Mouse (Mus musculus): Measurements from ENCODE around the gene Esr1. TPM values are rescaled to one million over a fixed set of nuclear protein-coding genes. Genes with fewer than 3 reads are reported as not detected.
"Not testable (repeated sequence)": the region's sequence is repeated elsewhere in the genome, so short reads cannot be mapped to it uniquely, and the experiment has no call there.

Gene Esr1
- polyA plus RNA-seq, 1 experiment from 2014 or later: 0.77 TPM

DNA sequence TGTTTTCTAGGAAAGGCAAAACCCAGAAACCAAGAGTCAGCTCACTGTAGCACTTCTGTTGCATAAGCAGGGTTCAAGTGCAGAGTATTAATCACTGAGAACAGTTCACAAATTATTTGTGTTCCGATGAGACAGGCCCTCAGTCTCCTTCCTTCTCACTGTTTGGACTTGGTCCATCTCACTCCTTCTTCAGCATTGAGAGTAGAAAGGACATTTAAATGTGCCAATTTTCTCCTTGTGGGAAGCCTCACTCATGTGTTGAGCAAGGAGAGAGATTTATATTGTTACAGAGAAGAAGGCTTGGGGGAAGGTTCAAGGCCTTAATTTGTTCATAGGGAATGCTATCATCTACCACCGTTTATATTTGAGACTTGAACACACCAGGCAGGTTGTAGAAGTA is 6.6 kb downstream of the Esr1 start:
- H3K4me1 ChIP-seq (replicated peaks; ENCODE audit: control insufficient read depth, insufficient read depth, low read length): no peaks in the 10 kb centered on the region
- no peak overlapping the region for H3K27ac ChIP-seq (ENCODE audit: low read depth, low read length)
- H3K4me2 ChIP-seq (replicated peaks; ENCODE audit: low read depth): no peak overlapping the region
- no peaks in the 10 kb centered on the region for H3K9me3 ChIP-seq (ENCODE audit: control insufficient read depth)
- H3K27me3 ChIP-seq (replicated peaks; ENCODE audit: control insufficient read depth, insufficient read depth, low read length): no peaks in the 10 kb centered on the region
- H3K9ac ChIP-seq (ENCODE audit: low read depth, low read length): no peak overlapping the region
- ATAC-seq: no peak
- no peak overlapping the region for H3K4me3 ChIP-seq (ENCODE audit: low read depth, low read length)
- TF ChIP-seq CTCF (IDR thresholded peaks at IDR 0.05; ENCODE audit: low read depth): no peak
- H3K36me3 ChIP-seq (ENCODE audit: control insufficient read depth, insufficient read depth): no peaks in the 10 kb centered on the region
- 46% methylated on average over 2 of the region's 2 CpGs for WGBS

DNA sequence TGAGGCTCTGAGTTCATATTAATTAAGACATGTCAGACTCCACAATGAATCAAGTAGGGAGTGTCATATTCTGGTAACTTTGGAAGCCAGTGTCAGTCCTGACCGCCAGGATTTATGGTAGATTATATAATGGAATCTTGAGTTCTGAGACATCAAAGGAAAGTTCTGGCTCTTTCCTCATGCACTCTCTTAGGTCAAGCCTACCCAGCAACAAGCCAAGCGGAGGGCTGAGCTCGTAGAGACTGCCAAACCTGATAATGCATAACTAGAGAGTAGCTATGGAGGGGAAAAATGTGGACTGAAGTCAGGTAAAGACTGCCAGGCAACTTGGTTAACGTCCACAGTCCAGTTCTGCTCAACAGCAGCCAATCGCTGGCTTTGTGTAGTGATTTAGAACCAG is 7.3 kb downstream of the Esr1 start:
- no peak for TF ChIP-seq CTCF (IDR thresholded peaks at IDR 0.05; ENCODE audit: low read depth)
- Histone ChIP-seq H3K4me1 (replicated peaks; ENCODE audit: control insufficient read depth, insufficient read depth, low read length) (no peaks in the 10 kb centered on the region), H3K27me3 (replicated peaks; ENCODE audit: control insufficient read depth, insufficient read depth, low read length) (no peaks in the 10 kb centered on the region), H3K9ac (ENCODE audit: low read depth, low read length) (no peak overlapping the region), H3K36me3 (ENCODE audit: control insufficient read depth, insufficient read depth) (no peaks in the 10 kb centered on the region), H3K9me3 (ENCODE audit: control insufficient read depth) (no peaks in the 10 kb centered on the region), H3K4me2 (replicated peaks; ENCODE audit: low read depth) (no peak overlapping the region), H3K27ac (ENCODE audit: low read depth, low read length) (no peak overlapping the region), H3K4me3 (ENCODE audit: low read depth, low read length) (no peak overlapping the region)
- WGBS: 58% methylated on average over 5 of the region's 5 CpGs
- ATAC-seq: no peak

DNA sequence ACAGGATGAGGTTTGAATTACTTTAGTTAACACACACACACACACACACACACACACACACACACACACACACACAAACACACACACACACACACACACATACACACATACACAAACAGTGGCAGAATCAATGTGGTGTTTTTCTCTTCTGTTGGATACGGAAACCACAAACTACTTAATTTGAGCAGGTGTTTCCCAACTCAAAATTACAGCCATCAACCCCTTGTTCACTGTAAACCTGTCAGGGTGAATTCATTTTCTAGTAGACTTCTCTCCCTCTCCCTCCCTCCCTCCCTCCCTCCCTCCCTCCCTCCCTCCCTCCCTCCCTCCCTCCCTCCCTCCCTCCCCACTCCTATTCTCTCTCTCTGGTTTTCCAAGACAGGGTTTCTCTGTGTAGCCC is 8.0 kb downstream of the Esr1 start:
- H3K9me3 ChIP-seq (ENCODE audit: control insufficient read depth); H3K36me3 ChIP-seq (ENCODE audit: control insufficient read depth, insufficient read depth); H3K4me3 ChIP-seq (ENCODE audit: low read depth, low read length); H3K27ac ChIP-seq (ENCODE audit: low read depth, low read length); H3K27me3 ChIP-seq (replicated peaks; ENCODE audit: control insufficient read depth, insufficient read depth, low read length); H3K9ac ChIP-seq (ENCODE audit: low read depth, low read length); ATAC-seq; H3K4me2 ChIP-seq (replicated peaks; ENCODE audit: low read depth); H3K4me1 ChIP-seq (replicated peaks; ENCODE audit: control insufficient read depth, insufficient read depth, low read length): not testable (repeated sequence)
- 80% methylated on average over 1 of the region's 1 CpGs for WGBS

DNA sequence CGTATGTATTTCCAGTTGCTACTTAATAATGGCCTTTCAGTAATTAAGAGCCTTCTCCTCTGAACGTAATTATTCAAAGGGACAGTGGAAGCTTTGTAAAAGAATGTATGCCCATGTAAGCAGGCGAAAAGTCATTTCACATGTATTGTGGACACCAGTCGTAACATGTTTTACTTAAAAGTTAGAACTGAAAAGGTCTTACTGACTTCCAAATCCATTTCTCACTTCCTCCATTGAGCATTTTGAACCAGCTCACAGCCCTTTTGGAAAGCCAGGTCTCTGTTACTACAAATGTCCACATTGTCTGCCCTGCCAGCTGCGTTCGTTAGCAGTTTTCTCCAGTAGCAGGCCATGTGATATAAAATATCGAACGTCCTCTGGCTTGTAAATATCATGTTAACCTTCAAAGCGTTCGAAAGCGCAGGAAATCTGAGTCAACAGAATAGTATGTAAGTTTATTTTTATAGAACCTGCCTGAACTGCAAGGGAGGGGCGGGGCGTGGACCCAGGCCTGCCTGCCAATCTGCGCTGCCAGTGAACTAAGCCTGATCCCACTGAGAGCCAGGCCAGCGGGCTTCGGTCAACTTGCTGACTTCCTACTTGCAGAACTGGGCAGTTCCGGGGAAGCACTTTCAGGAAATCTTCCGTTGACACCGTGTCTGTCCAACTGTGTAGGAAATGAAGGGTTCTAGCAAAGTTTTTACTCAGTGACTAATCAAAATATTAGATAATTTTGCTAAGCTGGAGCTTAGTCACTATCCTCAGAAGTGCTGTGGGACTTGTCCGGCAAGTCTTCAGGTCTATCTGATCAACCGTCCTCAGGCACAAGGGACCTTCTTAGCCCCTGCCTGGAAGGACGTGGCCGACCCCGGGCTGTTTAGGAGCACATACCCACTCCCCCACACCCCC is 9.5 kb downstream of the Esr1 start:
- no peaks in the 10 kb centered on the region for H3K27me3 ChIP-seq (replicated peaks; ENCODE audit: control insufficient read depth, insufficient read depth, low read length)
- H3K4me2 ChIP-seq (replicated peaks; ENCODE audit: low read depth): peak overlapping the region; percentile 52
- 44% methylated on average over 24 of the region's 24 CpGs for WGBS
- no peak for TF ChIP-seq CTCF (IDR thresholded peaks at IDR 0.05; ENCODE audit: low read depth)
- H3K36me3 ChIP-seq (ENCODE audit: control insufficient read depth, insufficient read depth): no peaks in the 10 kb centered on the region
- H3K4me1 ChIP-seq (replicated peaks; ENCODE audit: control insufficient read depth, insufficient read depth, low read length): no peaks in the 10 kb centered on the region
- peak; percentile 71 for ATAC-seq
- H3K27ac ChIP-seq (ENCODE audit: low read depth, low read length): no peak overlapping the region
- no peaks in the 10 kb centered on the region for H3K9me3 ChIP-seq (ENCODE audit: control insufficient read depth)
- no peak overlapping the region for H3K4me3 ChIP-seq (ENCODE audit: low read depth, low read length)
- H3K9ac ChIP-seq (ENCODE audit: low read depth, low read length): no peak overlapping the region

DNA sequence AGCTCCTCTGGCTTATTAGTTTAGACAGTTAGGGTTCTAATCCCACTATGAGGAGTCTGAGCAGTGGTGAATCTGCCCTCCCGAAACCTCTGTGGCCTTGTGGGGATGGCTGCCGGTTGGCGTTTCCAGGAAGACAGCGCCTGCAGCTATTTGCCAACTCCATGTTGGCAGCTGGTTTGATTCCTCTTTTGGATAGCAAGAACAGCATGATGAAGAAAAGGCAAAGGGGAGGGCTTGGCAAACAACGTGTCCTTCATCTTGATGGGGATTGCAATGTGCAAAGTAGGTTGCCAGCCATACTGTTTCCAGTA is 10.1 kb downstream of the Esr1 start:
- Histone ChIP-seq H3K27ac (ENCODE audit: low read depth, low read length) (no peak overlapping the region), H3K4me1 (replicated peaks; ENCODE audit: control insufficient read depth, insufficient read depth, low read length) (no peaks in the 10 kb centered on the region), H3K4me3 (ENCODE audit: low read depth, low read length) (no peak overlapping the region), H3K36me3 (ENCODE audit: control insufficient read depth, insufficient read depth) (no peaks in the 10 kb centered on the region), H3K9ac (ENCODE audit: low read depth, low read length) (no peak overlapping the region), H3K9me3 (ENCODE audit: control insufficient read depth) (no peaks in the 10 kb centered on the region), H3K4me2 (replicated peaks; ENCODE audit: low read depth) (peak overlapping the region; percentile 52), H3K27me3 (replicated peaks; ENCODE audit: control insufficient read depth, insufficient read depth, low read length) (no peaks in the 10 kb centered on the region)
- 91% methylated on average over 5 of the region's 5 CpGs for WGBS
- TF ChIP-seq CTCF (IDR thresholded peaks at IDR 0.05; ENCODE audit: low read depth): no peak
- no peak for ATAC-seq

DNA sequence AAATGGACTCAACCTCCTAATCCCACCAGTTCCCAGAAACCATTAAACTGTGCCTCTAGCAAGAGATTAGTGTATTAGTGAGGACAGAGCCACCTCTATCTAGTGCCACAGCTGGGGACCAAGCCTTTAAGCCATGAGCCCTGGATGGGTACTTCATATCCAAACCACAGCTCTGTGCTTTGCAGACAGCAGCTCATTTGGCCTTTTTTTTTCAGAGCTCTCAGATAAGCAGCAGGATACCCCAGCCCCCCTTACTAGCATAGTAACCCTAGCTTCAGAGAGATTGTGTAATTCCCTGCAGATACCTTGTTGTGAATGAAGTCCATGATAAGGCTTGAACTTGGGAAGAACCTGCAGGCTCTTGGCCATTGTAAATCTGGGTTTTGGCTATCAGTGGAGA is 11.9 kb downstream of the Esr1 start:
- Histone ChIP-seq H3K4me3 (ENCODE audit: low read depth, low read length) (no peak overlapping the region), H3K9me3 (ENCODE audit: control insufficient read depth) (no peaks in the 10 kb centered on the region), H3K4me1 (replicated peaks; ENCODE audit: control insufficient read depth, insufficient read depth, low read length) (no peaks in the 10 kb centered on the region), H3K27ac (ENCODE audit: low read depth, low read length) (no peak overlapping the region), H3K9ac (ENCODE audit: low read depth, low read length) (no peak overlapping the region), H3K4me2 (replicated peaks; ENCODE audit: low read depth) (no peak overlapping the region), H3K36me3 (ENCODE audit: control insufficient read depth, insufficient read depth) (no peaks in the 10 kb centered on the region), H3K27me3 (replicated peaks; ENCODE audit: control insufficient read depth, insufficient read depth, low read length) (no peaks in the 10 kb centered on the region)
- no peak for ATAC-seq
- TF ChIP-seq CTCF (IDR thresholded peaks at IDR 0.05; ENCODE audit: low read depth): no peak

Data from intestine, postnatal 0 days (tissue).